Mouse (Mus musculus): Measurements from ENCODE around the gene Nans.

GRCm38 (mm10) chr4:46506801-46507610 lies 18.0 kb downstream of the Nans start:
- TF ChIP-seq EP300 (IDR thresholded peaks at IDR 0.05; ENCODE audit: low read depth) (no peak), CTCF (IDR thresholded peaks at IDR 0.05; ENCODE audit: low read depth) (no peak)
